Mouse (Mus musculus) olfactory bulb, adult 2 months (tissue): ENCODE data around the gene Tpst1. TPM values are rescaled to one million over a fixed set of nuclear protein-coding genes. Genes with fewer than 3 reads are reported as not detected.
"Not testable (repeated sequence)": the region's sequence is repeated elsewhere in the genome, so short reads cannot be mapped to it uniquely, and the experiment has no call there.

Experiments
- H3K27ac ChIP-seq: fragments of 200-500 bp; 2 replicates; pipeline ENCODE4 v1.5.1; 2012; ENCODE audit warnings: low read depth, low read length; ENCODE audit not compliant: insufficient read depth
- H3K4me1 ChIP-seq: fragments of 200-500 bp; 2 replicates; pipeline ENCODE4 v1.6.1; 2012; ENCODE audit warnings: low read length; ENCODE audit not compliant: control insufficient read depth, insufficient read depth
- H3K4me3 ChIP-seq: fragments of 200-500 bp; 2 replicates; pipeline ENCODE4 v1.5.1; 2012; ENCODE audit warnings: mild to moderate bottlenecking, low read depth, low read length, moderate library complexity; ENCODE audit not compliant: insufficient read depth
- CTCF ChIP-seq: fragments of 200-500 bp; IDR thresholded peaks from 2 replicates; pipeline ENCODE4 v1.5.1; 2012; ENCODE audit warnings: low read depth, mild to moderate bottlenecking, low read length, moderate library complexity; ENCODE audit not compliant: insufficient read depth
- POLR2A ChIP-seq: fragments of 200-500 bp; IDR thresholded peaks from 2 replicates; pipeline ENCODE4 v1.6.1; 2012; ENCODE audit warnings: mild to moderate bottlenecking, low read depth, low read length, moderate library complexity; ENCODE audit not compliant: insufficient read depth
- WGBS: fragments of 180-500 bp; shearing (Covaris S2); methylation state at CpG from one replicate; pipeline ENCODE4 v1.1.7; 2018; 5-methylcytosine and 5-hydroxymethylcytosine counted together
- polyA plus RNA-seq: library from polyadenylated mRNA; stranded (reverse); fragments of >200 nt; gene quantifications from 2 replicates; pipeline ENCODE4 v1.2.4, GENCODE M21; 2012; ENCODE audit warnings: low replicate concordance; ENCODE audit not compliant: missing spikeins, insufficient read depth, insufficient read length

The Tpst1 gene
- polyA plus RNA-seq = not detected in 2 replicates

DNA sequence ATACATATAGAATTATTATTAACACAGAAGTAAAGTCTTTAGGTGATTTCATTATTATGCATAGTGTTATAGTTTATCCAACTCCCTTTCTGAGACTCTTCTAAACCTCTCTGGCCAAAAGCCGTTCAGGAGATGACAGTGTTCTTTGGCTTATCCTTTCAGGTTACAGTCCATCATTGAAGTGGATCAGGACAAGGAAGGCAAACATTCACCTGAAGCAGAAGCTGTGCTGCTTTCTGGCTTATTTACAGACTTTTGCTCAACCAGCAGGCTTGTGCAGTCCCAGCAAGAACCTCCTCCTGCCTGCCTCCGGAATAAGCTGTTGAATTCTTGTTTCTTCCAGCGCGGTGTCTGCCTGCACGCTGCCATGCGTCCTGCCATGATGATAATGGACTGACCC, at the start of gene Tpst1:
Tpst1 (plus strand) TSS at position 301 of the 400 bp plus-strand sequence.
- 97% methylated on average over 6 of the region's 6 CpGs for WGBS
- no peak within 1 kb of the TSS for H3K27ac ChIP-seq
- no peak within 1 kb of the TSS for H3K4me3 ChIP-seq
- TF ChIP-seq CTCF (no peak), POLR2A (no peak)
- H3K4me1 ChIP-seq = no peaks in the 10 kb centered on the region

DNA sequence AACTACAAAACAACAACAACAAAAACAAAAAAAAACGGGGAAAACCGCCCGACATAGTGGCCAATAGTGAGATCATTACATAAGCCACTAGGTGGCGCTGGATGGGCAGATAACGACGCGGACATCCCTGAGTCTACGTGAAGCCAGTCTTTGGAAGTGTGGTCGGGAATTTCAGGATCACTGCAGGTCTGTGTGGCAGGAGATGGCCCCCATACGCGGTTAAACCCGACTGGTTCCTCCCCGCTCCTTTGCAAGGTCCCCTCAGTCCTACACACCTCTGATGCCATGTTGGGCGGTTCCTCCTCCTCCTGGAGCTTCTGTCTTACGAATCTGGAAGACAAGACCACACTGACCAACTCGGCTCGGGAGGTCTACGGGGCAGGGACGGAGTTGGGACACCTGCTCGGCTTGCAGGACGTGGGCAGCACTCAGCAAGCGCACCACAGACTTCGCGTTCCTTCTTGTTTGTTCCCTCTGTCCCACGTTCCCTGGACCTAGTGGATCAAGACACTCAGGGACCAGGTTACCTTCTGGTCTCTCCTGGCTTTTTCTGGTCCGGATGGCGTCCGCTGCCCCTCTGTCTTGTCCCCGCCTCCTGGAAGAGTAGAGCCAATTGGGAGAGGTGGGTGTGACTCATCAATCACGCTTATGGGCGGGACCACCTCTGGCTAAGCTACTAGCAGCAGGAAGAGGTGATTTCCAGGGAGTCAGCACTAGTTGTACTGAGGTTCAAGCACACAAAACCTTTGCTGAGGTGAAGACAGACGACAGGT, 49.2 kb upstream of the Tpst1 start:
- Histone ChIP-seq H3K4me1 (peaks cover 10% of the 10 kb centered on the region; the same call in 1 of the 2 replicates), H3K27ac (no peak overlapping the region), H3K4me3 (peak overlapping the region; percentile 51)
- WGBS = under 1% methylated on average over 32 of the region's 32 CpGs
- TF ChIP-seq CTCF (peak; percentile 39; the same call in 1 of the 2 replicates), POLR2A (no peak)

DNA sequence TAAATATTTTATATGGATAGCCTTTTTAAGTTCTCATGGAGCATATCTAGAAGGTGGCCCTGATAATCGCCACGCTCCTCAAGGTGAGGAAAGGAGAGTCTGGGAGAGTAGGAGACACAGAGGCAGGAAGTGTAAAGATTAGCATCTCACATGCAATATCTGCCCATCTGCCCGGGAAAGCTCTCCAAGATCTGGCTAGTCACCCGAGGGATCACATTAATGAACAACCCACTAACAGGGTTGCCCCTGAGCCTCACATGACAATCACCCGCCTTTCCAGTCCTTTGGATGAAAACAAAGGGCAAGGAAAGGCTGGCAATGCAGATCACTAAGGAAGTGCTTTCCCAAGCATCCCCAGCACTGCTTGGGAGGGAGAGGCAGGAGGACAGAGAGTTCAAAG, 46.0 kb upstream of the Tpst1 start:
- WGBS = 67% methylated on average over 5 of the region's 5 CpGs
- Histone ChIP-seq H3K4me3 (no peak overlapping the region), H3K27ac (no peak overlapping the region), H3K4me1 (peaks cover 10% of the 10 kb centered on the region; the same call in 1 of the 2 replicates)
- TF ChIP-seq CTCF (no peak), POLR2A (no peak)

DNA sequence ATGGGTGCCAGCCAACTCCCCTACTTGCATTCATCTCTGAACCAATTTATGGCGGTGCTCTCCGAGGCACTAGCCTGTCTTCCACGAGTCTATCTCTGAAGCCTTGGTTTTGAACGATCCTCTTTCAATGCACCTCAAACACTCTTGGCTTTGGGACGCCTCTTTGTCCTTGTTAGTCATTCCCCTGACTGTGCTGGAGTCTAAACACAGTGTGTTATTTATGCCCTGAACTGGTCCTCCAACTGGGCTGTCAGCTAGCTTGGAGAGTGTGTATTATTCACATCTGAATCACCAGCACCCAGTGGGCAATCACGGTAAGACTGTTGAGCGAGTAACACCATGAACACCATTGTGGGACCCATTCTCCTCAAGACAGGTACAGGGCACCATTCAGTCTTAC, 45.4 kb upstream of the Tpst1 start:
- no peak overlapping the region for H3K27ac ChIP-seq
- H3K4me1 ChIP-seq = peaks cover 10% of the 10 kb centered on the region; the same call in 1 of the 2 replicates
- H3K4me3 ChIP-seq = no peak overlapping the region
- TF ChIP-seq POLR2A (no peak), CTCF (no peak)
- 60% methylated on average over 7 of the region's 7 CpGs for WGBS

DNA sequence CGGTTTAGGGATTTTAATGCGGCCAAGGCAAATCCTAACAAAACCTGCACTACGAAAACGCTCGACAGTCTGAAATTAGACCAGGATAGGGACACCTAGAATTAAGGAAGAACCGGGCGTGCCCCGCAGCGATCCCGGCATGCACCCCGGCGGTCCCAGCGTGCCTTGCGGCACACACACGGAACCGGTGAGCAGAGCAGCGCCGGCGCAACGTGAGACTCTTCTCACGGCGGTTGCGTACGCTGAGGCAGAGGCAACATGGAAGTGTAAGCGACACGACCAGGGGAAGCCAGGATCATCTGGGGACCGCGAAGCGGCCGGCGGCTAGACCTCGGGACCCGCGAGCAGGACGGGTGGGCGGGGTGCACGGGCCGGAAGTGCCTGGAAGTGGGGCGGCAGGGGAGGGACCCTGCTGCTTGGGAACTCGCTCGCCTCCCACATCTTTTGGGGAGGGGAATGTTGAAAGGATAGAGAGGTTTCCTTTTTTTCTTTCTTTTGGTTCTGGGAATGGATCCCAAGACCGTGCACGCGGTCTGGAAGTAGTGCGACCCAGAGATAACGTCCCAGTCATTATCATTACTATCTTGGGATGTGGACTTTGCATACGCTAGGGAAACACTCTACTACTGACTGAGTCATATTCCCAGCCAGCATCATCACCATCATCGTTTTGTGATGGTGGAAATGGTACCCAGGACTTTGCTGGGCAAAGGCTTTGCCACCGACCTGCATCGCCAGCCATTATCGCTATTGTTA, 43.8 kb upstream of the Tpst1 start, which contains the start of the genes Asl and Crcp:
Asl (minus strand) TSS at position 106 of the 756 bp plus-strand sequence.
Crcp (plus strand) TSS at position 149 of the 756 bp plus-strand sequence.
- Histone ChIP-seq H3K4me1 (peaks cover 5% of the 10 kb centered on the region; the same call in 1 of the 2 replicates), H3K27ac (peak within 1 kb of the TSS; percentile 73), H3K4me3 (peak within 1 kb of the TSS; percentile 64)
- TF ChIP-seq POLR2A (peak; percentile 80), CTCF (no peak)
- 2% methylated on average over 51 of the region's 51 CpGs for WGBS

DNA sequence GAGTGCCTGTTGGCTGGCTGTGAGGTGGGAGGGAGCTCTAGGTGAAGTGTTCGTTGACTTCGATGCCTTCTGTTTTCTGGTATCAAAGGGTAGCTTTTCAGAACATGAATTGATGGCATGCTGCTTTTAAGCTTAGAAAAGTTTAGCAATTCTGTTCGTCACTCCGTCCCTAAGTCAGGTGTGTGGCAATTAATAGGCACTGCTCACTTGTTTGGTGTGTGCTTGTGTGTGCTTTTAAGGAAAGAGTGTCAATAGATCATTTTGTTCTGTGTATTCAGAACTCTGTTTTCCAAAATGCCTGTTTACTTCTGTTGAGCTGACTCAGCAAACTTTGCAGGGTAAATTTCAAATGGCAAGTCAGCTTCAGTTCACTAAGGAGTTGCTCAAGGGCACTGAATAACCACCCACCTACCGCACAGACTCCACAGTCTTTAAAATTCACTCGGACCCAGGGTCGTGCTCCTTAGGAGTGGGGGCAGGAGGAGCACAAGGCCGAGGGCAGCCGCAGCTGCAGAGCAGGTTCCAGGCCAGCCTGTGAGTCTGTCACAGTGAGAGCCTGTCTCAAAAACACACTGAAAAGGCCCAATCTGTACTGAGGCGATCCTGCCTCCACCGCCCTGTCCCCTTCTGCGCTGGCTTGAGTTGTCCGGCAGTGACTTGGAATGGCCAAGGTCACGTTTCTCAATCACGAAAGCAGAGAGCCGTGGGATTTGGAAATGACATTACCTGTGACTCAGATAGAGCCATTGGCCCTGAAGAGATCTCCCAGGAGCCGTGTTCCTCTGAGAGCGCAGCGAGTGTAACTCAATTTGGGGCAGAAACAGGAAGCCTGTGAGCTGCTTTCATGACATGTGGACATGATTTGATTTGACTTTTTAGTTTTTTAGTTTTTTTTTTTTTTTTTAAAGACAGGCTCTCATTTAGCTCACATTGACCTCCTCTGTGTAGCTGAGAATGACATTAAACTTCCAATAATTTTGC, 41.4 kb upstream of the Tpst1 start:
- H3K4me3 ChIP-seq = no peak overlapping the region
- 92% methylated on average over 19 of the region's 19 CpGs for WGBS
- H3K27ac ChIP-seq = no peak overlapping the region
- TF ChIP-seq POLR2A (no peak), CTCF (no peak)
- H3K4me1 ChIP-seq = peaks cover 4% of the 10 kb centered on the region; the same call in 1 of the 2 replicates

DNA sequence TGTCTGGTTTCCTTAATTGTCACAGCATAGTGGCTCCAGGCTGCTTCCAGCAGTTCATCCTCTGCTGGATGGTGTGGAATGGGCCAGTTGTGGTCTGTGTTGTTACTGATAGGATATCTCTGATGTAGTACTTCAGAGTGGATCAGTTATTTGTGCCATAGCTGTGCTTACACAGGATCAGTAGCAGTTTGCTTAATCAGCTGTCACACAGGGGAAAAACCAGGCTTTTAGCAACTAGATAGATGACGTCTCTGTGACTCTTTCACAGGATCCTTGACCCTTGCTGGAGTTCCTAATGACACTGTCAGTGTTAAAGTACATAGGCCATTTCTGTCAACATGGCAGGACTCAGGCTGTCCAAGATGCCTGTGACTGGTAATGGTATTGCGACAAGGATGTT, 39.3 kb upstream of the Tpst1 start:
- 98% methylated on average over 2 of the region's 2 CpGs for WGBS
- H3K4me3 ChIP-seq = no peak overlapping the region
- TF ChIP-seq POLR2A = no peak
- no peak for TF ChIP-seq CTCF
- peaks cover 7% of the 10 kb centered on the region; the same call in 1 of the 2 replicates for H3K4me1 ChIP-seq
- no peak overlapping the region for H3K27ac ChIP-seq

DNA sequence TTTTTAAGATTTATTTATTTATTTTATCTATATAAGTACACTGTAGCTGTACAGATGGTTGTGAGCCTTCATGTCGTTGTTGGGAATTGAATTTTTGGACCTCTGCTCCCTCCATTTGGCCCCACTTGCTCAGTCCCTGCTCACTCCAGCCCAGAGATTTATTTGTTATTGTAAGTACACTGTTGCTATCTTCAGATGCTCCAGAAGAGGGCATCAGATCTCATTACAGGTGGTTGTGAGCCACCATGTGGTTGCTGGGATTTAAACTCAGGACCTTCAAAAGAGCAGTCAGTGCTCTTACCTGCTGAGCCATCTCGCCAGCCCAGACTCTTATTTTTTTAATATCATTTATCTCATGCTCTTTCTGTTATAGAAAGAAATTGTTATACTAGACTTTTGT, 36.8 kb upstream of the Tpst1 start:
- not testable (repeated sequence) for H3K27ac ChIP-seq, H3K4me1 ChIP-seq, H3K4me3 ChIP-seq
- 71% methylated on average over 2 of the region's 2 CpGs for WGBS
